Mouse (Mus musculus) embryonic facial prominence, embryonic 15.5 days (tissue): ENCODE measurements around the gene Kif4. TPM values are rescaled to one million over a fixed set of nuclear protein-coding genes. Genes with fewer than 3 reads are reported as not detected.

Experiments
- ATAC-seq: fragments of 200-750 bp; cut with Nextera tagmentation; 2 replicates; pipeline ENCODE4 v1.8.0; 2017; ENCODE audit warnings: low read depth, moderate TSS enrichment; ENCODE audit not compliant: insufficient number of reproducible peaks, low FRiP score, low TSS enrichment
- H3K27ac ChIP-seq: fragments of 300-500 bp; sonication (generic); replicated peaks from 2 replicates; pipeline ENCODE4 v1.5.1; 2015; ENCODE audit warnings: mild to moderate bottlenecking, inconsistent platforms
- H3K27me3 ChIP-seq: fragments of 300-500 bp; sonication (generic); 2 replicates; pipeline ENCODE4 v1.6.1; 2015; ENCODE audit warnings: inconsistent platforms
- H3K36me3 ChIP-seq: fragments of 300-500 bp; sonication (generic); 2 replicates; pipeline ENCODE4 v1.6.1; 2015; ENCODE audit warnings: mild to moderate bottlenecking, inconsistent platforms
- H3K4me1 ChIP-seq: fragments of 300-500 bp; sonication (generic); 2 replicates; pipeline ENCODE4 v1.6.1; 2015; ENCODE audit warnings: inconsistent platforms
- H3K4me2 ChIP-seq: fragments of 300-500 bp; sonication (generic); replicated peaks from 2 replicates; pipeline ENCODE4 v1.6.1; 2015; ENCODE audit warnings: mild to moderate bottlenecking, inconsistent platforms
- H3K4me3 ChIP-seq: fragments of 300-500 bp; sonication (generic); replicated peaks from 2 replicates; pipeline ENCODE4 v1.5.1; 2015; ENCODE audit warnings: mild to moderate bottlenecking, inconsistent platforms
- H3K9ac ChIP-seq: fragments of 300-500 bp; sonication (generic); 2 replicates; pipeline ENCODE4 v1.6.1; 2015; ENCODE audit warnings: inconsistent platforms
- H3K9me3 ChIP-seq: fragments of 300-500 bp; sonication (generic); replicated peaks from 2 replicates; pipeline ENCODE4 v1.6.1; 2016; ENCODE audit warnings: inconsistent platforms
- WGBS: fragments of 180-500 bp; shearing (Covaris S2); methylation state at CpG from one replicate; pipeline ENCODE4 v1.1.7; 2015; 5-methylcytosine and 5-hydroxymethylcytosine counted together
- polyA plus RNA-seq: library from polyadenylated mRNA; unstranded; fragments of >200 nt; fragmentation: Nextera tagmentation; extraction: Ambion mirVana; gene quantifications from 2 replicates; pipeline ENCODE4 v1.2.1, GENCODE M21; 2015

The Kif4 gene
- 19.6 and 21.2 TPM in 2 replicates for polyA plus RNA-seq

GRCm38 (mm10) chrX:100625546-100625801 is at the start of gene Kif4:
Kif4 (plus strand) TSS chrX:100625737.
- Histone ChIP-seq H3K4me3 (peak within 1 kb of the TSS; percentile 58), H3K4me1 (no peaks in the 10 kb centered on the region), H3K4me2 (peak within 1 kb of the TSS; percentile 75), H3K36me3 (peaks cover 13% of the 10 kb centered on the region), H3K9me3 (no peaks in the 10 kb centered on the region), H3K27me3 (peaks cover 4% of the 10 kb centered on the region; the same call in 1 of the 2 replicates), H3K27ac (peak within 1 kb of the TSS; percentile 51; the same call in 1 of the 2 replicates), H3K9ac (peak within 1 kb of the TSS; percentile 40)
- WGBS = 32% methylated on average over 3 of the region's 3 CpGs
- no peak for ATAC-seq

- H3K36me3 ChIP-seq = no peaks in the 10 kb centered on the region
- no peak within 1 kb of the TSS for H3K9ac ChIP-seq
- H3K4me3 ChIP-seq = no peak within 1 kb of the TSS
- H3K4me2 ChIP-seq = no peak within 1 kb of the TSS
- H3K9me3 ChIP-seq = no peaks in the 10 kb centered on the region
- H3K27ac ChIP-seq = no peak within 1 kb of the TSS
- peaks cover 20% of the 10 kb centered on the region for H3K27me3 ChIP-seq
- WGBS = 68% methylated on average over 4 of the region's 4 CpGs
- H3K4me1 ChIP-seq = no peaks in the 10 kb centered on the region
- ATAC-seq = no peak
These were observed 30.7 kb upstream of the Kif4 start, which contains the start of gene P2ry4 for GRCm38 (mm10) chrX:100594791-100595190. P2ry4 (minus strand) TSS chrX:100594869.

- WGBS = 15% methylated on average over 5 of the region's 5 CpGs
- no peaks in the 10 kb centered on the region for H3K36me3 ChIP-seq
These were observed 28.1 kb upstream of the Kif4 start for GRCm38 (mm10) chrX:100597439-100597838.

GRCm38 (mm10) chrX:100599755-100600154 is 25.8 kb upstream of the Kif4 start:
- no peak overlapping the region for H3K4me3 ChIP-seq
- no peaks in the 10 kb centered on the region for H3K4me1 ChIP-seq
- H3K27ac ChIP-seq = no peak overlapping the region
- H3K9me3 ChIP-seq = no peaks in the 10 kb centered on the region
- H3K36me3 ChIP-seq = no peaks in the 10 kb centered on the region
- no peak overlapping the region for H3K4me2 ChIP-seq
- no peak overlapping the region for H3K9ac ChIP-seq
- peaks cover 8% of the 10 kb centered on the region for H3K27me3 ChIP-seq
- no peak for ATAC-seq
- WGBS = 64% methylated on average over 4 of the region's 4 CpGs

More at GRCm38 (mm10) chrX:100597439-100597838, 28.1 kb upstream of the Kif4 start:
- no peak overlapping the region for H3K27ac ChIP-seq
- no peak overlapping the region for H3K4me2 ChIP-seq
- peaks cover 14% of the 10 kb centered on the region for H3K27me3 ChIP-seq
- H3K4me1 ChIP-seq = no peaks in the 10 kb centered on the region
- no peak for ATAC-seq
- no peak overlapping the region for H3K4me3 ChIP-seq
- H3K9ac ChIP-seq = no peak overlapping the region
- H3K9me3 ChIP-seq = no peaks in the 10 kb centered on the region

- H3K27me3 ChIP-seq = no peaks in the 10 kb centered on the region
- no peaks in the 10 kb centered on the region for H3K4me1 ChIP-seq
- WGBS = 55% methylated on average over 1 of the region's 1 CpGs
- H3K4me2 ChIP-seq = no peak within 1 kb of the TSS
- ATAC-seq = no peak
- H3K36me3 ChIP-seq = no peaks in the 10 kb centered on the region
- no peak within 1 kb of the TSS for H3K4me3 ChIP-seq
- no peak within 1 kb of the TSS for H3K9ac ChIP-seq
- H3K9me3 ChIP-seq = no peaks in the 10 kb centered on the region
- H3K27ac ChIP-seq = no peak within 1 kb of the TSS
These were observed 20.2 kb upstream of the Kif4 start, which contains the start of gene Arr3 for GRCm38 (mm10) chrX:100605314-100605713. Arr3 (plus strand) TSS chrX:100605497.

GRCm38 (mm10) chrX:100618488-100618887 is 7.0 kb upstream of the Kif4 start:
- WGBS = 63% methylated on average over 3 of the region's 3 CpGs
- no peak overlapping the region for H3K4me3 ChIP-seq

GRCm38 (mm10) chrX:100621366-100621765 is 4.2 kb upstream of the Kif4 start:
- peaks cover 13% of the 10 kb centered on the region for H3K36me3 ChIP-seq
- H3K4me3 ChIP-seq = no peak overlapping the region
- 53% methylated on average over 2 of the region's 2 CpGs for WGBS
- no peak for ATAC-seq
- peaks cover 8% of the 10 kb centered on the region for H3K27me3 ChIP-seq
- no peaks in the 10 kb centered on the region for H3K9me3 ChIP-seq
- H3K27ac ChIP-seq = no peak overlapping the region
- no peaks in the 10 kb centered on the region for H3K4me1 ChIP-seq
- H3K9ac ChIP-seq = no peak overlapping the region
- no peak overlapping the region for H3K4me2 ChIP-seq

More at GRCm38 (mm10) chrX:100618488-100618887, 7.0 kb upstream of the Kif4 start:
- Histone ChIP-seq H3K27me3 (peaks cover 5% of the 10 kb centered on the region; the same call in 1 of the 2 replicates), H3K4me2 (no peak overlapping the region), H3K4me1 (no peaks in the 10 kb centered on the region), H3K9ac (no peak overlapping the region), H3K9me3 (no peaks in the 10 kb centered on the region), H3K36me3 (peaks cover 11% of the 10 kb centered on the region), H3K27ac (no peak overlapping the region)
- ATAC-seq = no peak

- no peak overlapping the region for H3K27ac ChIP-seq
- no peaks in the 10 kb centered on the region for H3K4me1 ChIP-seq
- H3K4me3 ChIP-seq = no peak overlapping the region
- no peak for ATAC-seq
- 87% methylated on average over 4 of the region's 4 CpGs for WGBS
- no peak overlapping the region for H3K9ac ChIP-seq
- H3K9me3 ChIP-seq = no peaks in the 10 kb centered on the region
- H3K4me2 ChIP-seq = no peak overlapping the region
- peaks cover 4% of the 10 kb centered on the region; the same call in 1 of the 2 replicates for H3K27me3 ChIP-seq
- peaks cover 13% of the 10 kb centered on the region for H3K36me3 ChIP-seq
These were observed 1.3 kb upstream of the Kif4 start for GRCm38 (mm10) chrX:100624242-100624641.

GRCm38 (mm10) chrX:100625146-100625545 is 391 bp upstream of the Kif4 start:
- 25% methylated on average over 7 of the region's 7 CpGs for WGBS
- Histone ChIP-seq H3K27me3 (peaks cover 4% of the 10 kb centered on the region; the same call in 1 of the 2 replicates), H3K27ac (no peak overlapping the region), H3K9ac (no peak overlapping the region), H3K36me3 (peaks cover 13% of the 10 kb centered on the region), H3K4me2 (peak overlapping the region; percentile 75), H3K4me3 (peak overlapping the region; percentile 58), H3K9me3 (no peaks in the 10 kb centered on the region), H3K4me1 (no peaks in the 10 kb centered on the region)
- ATAC-seq = no peak

GRCm38 (mm10) chrX:100625802-100626793 is 561 bp downstream of the Kif4 start, which contains the start of gene Pdzd11:
Pdzd11 (minus strand) TSS chrX:100626568.
- peak; percentile 99 for ATAC-seq
- H3K27ac ChIP-seq = peak within 1 kb of the TSS; percentile 51; the same call in 1 of the 2 replicates
- H3K36me3 ChIP-seq = peaks cover 13% of the 10 kb centered on the region
- WGBS = 17% methylated on average over 62 of the region's 62 CpGs
- peak within 1 kb of the TSS; percentile 58 for H3K4me3 ChIP-seq
- no peaks in the 10 kb centered on the region for H3K9me3 ChIP-seq
- H3K4me1 ChIP-seq = no peaks in the 10 kb centered on the region
- peaks cover 4% of the 10 kb centered on the region; the same call in 1 of the 2 replicates for H3K27me3 ChIP-seq
- peak within 1 kb of the TSS; percentile 75 for H3K4me2 ChIP-seq
- peak within 1 kb of the TSS; percentile 40 for H3K9ac ChIP-seq

- no peak overlapping the region for H3K4me2 ChIP-seq
- H3K4me3 ChIP-seq = no peak overlapping the region
- WGBS = 95% methylated on average over 2 of the region's 2 CpGs
- ATAC-seq = no peak
- no peaks in the 10 kb centered on the region for H3K36me3 ChIP-seq
- H3K4me1 ChIP-seq = no peaks in the 10 kb centered on the region
- H3K9me3 ChIP-seq = no peaks in the 10 kb centered on the region
- no peak overlapping the region for H3K27ac ChIP-seq
- no peak overlapping the region for H3K9ac ChIP-seq
- H3K27me3 ChIP-seq = peaks cover 4% of the 10 kb centered on the region; the same call in 1 of the 2 replicates
These were observed 3.5 kb downstream of the Kif4 start for GRCm38 (mm10) chrX:100629076-100629475.
